Mouse (Mus musculus) telencephalon, adult 2 months (tissue): ENCODE measurements around the gene Ndufv3.

ENCODE experiments used
- DNase-seq: peaks from one replicate; pipeline ENCODE4 v3.0.0-alpha.2; 2011; ENCODE audit warnings: low read depth, low spot score

The Ndufv3 gene

GRCm38 (mm10) chr17:31519946-31520838, at the start of gene Ndufv3, which contains the start of gene Wdr4:
Gene Ndufv3, plus strand, starts transcription at chr17:31520115.
Gene Wdr4, minus strand, starts transcription at chr17:31519980.
- DNase-seq, result peak; percentile 99

- no peak for DNase-seq
Measured at GRCm38 (mm10) chr17:31470766-31471418, 49.0 kb upstream of the Ndufv3 start.

- DNase-seq, result no peak
Measured at GRCm38 (mm10) chr17:31474388-31474787, 45.5 kb upstream of the Ndufv3 start.

GRCm38 (mm10) chr17:31478606-31479005, 41.3 kb upstream of the Ndufv3 start:
- DNase-seq, result no peak

- DNase-seq, result no peak
Measured at GRCm38 (mm10) chr17:31479108-31479844, 40.6 kb upstream of the Ndufv3 start.

GRCm38 (mm10) chr17:31486616-31487198, 33.2 kb upstream of the Ndufv3 start:
- DNase-seq, result no peak

GRCm38 (mm10) chr17:31487433-31488060, 32.4 kb upstream of the Ndufv3 start:
- no peak for DNase-seq

- no peak for DNase-seq
Measured at GRCm38 (mm10) chr17:31491355-31491754, 28.6 kb upstream of the Ndufv3 start.

GRCm38 (mm10) chr17:31492416-31492815, 27.5 kb upstream of the Ndufv3 start:
- peak; percentile 68 for DNase-seq

GRCm38 (mm10) chr17:31494989-31495388, 24.9 kb upstream of the Ndufv3 start:
- no peak for DNase-seq

- no peak for DNase-seq
Measured at GRCm38 (mm10) chr17:31497726-31498125, 22.2 kb upstream of the Ndufv3 start.

GRCm38 (mm10) chr17:31499725-31500124, 20.2 kb upstream of the Ndufv3 start:
- no peak for DNase-seq

GRCm38 (mm10) chr17:31500416-31500815, 19.5 kb upstream of the Ndufv3 start:
- no peak for DNase-seq

GRCm38 (mm10) chr17:31500908-31501307, 19.0 kb upstream of the Ndufv3 start:
- no peak for DNase-seq

GRCm38 (mm10) chr17:31502261-31502927, 17.5 kb upstream of the Ndufv3 start:
- DNase-seq, result no peak

GRCm38 (mm10) chr17:31503337-31503736, 16.6 kb upstream of the Ndufv3 start:
- peak; percentile 29 for DNase-seq

- peak; percentile 32 for DNase-seq
Measured at GRCm38 (mm10) chr17:31503936-31504335, 16.0 kb upstream of the Ndufv3 start.

GRCm38 (mm10) chr17:31505013-31505412, 14.9 kb upstream of the Ndufv3 start:
- no peak for DNase-seq

- DNase-seq, result no peak
Measured at GRCm38 (mm10) chr17:31506282-31506681, 13.6 kb upstream of the Ndufv3 start.

- DNase-seq, result no peak
Measured at GRCm38 (mm10) chr17:31510944-31511343, 9.0 kb upstream of the Ndufv3 start.
